1 mouse cellular context compared by ENCODE assay signal in the genomic region with DNA sequence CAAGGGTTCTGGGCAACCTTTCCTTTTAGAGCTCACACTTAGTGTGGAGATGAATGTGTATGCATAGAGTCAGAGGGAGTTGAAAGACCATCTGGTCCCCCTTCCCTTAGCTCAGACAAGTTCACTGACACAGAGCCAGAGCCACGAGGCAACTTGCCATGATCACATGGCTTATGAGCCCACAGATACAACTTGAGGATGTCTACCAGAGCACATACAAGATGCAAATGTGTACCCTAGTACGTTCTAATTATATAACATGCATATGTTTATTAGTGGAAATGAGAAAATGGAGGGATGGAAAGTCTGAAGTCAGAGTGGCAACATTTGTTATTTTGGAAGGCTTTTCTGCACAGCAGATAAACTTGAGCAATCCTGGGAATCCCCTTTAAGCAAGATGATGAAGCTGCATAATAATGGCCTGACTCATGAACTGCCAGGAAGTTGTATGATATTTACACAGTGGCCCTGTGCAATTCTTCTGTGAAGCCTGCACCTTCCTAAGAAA.
TF ChIP-seq lines count a peak whose summit lies in the region.

No protein-coding gene starts in this region.

TF ChIP-seq in CH12.LX, 34 proteins besides CTCF, POLR2A, EP300 and RAD21 (continued from another document):
- TF ChIP-seq MAFK (IDR thresholded peaks at IDR 0.05; ENCODE audit: insufficient replicate concordance, low read length): peak; percentile 82; the same call in 1 of the 2 replicates
- TF ChIP-seq ZC3H11A (IDR thresholded peaks at IDR 0.05; ENCODE audit: low read depth, low read length): no peak
- peak; percentile 52; the same call in 1 of the 2 replicates for TF ChIP-seq HCFC1 (IDR thresholded peaks at IDR 0.05; ENCODE audit: low read depth, low read length)
- peak; percentile 96 for TF ChIP-seq TCF12 (IDR thresholded peaks at IDR 0.05; ENCODE audit: low read depth, low read length)
